Mouse (Mus musculus) midbrain, embryonic 15.5 days (tissue): Measurements from ENCODE around the gene Spata2. TPM values are rescaled to one million over a fixed set of nuclear protein-coding genes. Genes with fewer than 3 reads are reported as not detected.

Source experiments
- ATAC-seq: fragments of 200-750 bp; cut with Nextera tagmentation; replicated peaks from 2 replicates; pipeline ENCODE4 v1.8.0; 2017; ENCODE audit warnings: moderate TSS enrichment
- H3K27ac ChIP-seq: fragments of 300-500 bp; sonication (generic); 2 replicates; pipeline ENCODE4 v1.5.1; 2015; ENCODE audit warnings: mild to moderate bottlenecking, inconsistent platforms
- H3K27me3 ChIP-seq: fragments of 300-500 bp; sonication (generic); replicated peaks from 2 replicates; pipeline ENCODE4 v1.6.1; 2015; ENCODE audit warnings: inconsistent platforms
- H3K36me3 ChIP-seq: fragments of 300-500 bp; sonication (generic); replicated peaks from 2 replicates; pipeline ENCODE4 v1.6.1; 2015; ENCODE audit warnings: inconsistent platforms
- H3K4me1 ChIP-seq: fragments of 300-500 bp; sonication (generic); 2 replicates; pipeline ENCODE4 v1.6.1; 2015; ENCODE audit warnings: inconsistent platforms
- H3K4me2 ChIP-seq: fragments of 300-500 bp; sonication (generic); 2 replicates; pipeline ENCODE4 v1.6.1; 2015; ENCODE audit warnings: inconsistent platforms, mild to moderate bottlenecking, moderate library complexity
- H3K4me3 ChIP-seq: fragments of 300-500 bp; sonication (generic); 2 replicates; pipeline ENCODE4 v1.5.1; 2015; ENCODE audit warnings: mild to moderate bottlenecking, inconsistent platforms
- H3K9ac ChIP-seq: fragments of 300-500 bp; sonication (generic); 2 replicates; pipeline ENCODE4 v1.6.1; 2015; ENCODE audit warnings: mild to moderate bottlenecking, inconsistent platforms
- H3K9me3 ChIP-seq: fragments of 300-500 bp; sonication (generic); 2 replicates; pipeline ENCODE4 v1.6.1; 2016; ENCODE audit warnings: inconsistent platforms
- WGBS: fragments of 180-500 bp; shearing (Covaris S2); methylation state at CpG from one replicate; pipeline ENCODE4 v1.1.7; 2015; ENCODE audit warnings: mixed read lengths; 5-methylcytosine and 5-hydroxymethylcytosine counted together
- polyA plus RNA-seq: library from polyadenylated mRNA; unstranded; fragments of >200 nt; fragmentation: Nextera tagmentation; extraction: Ambion mirVana; gene quantifications from 2 replicates; pipeline ENCODE4 v1.2.1, GENCODE M21; 2015

Spata2 gene
- polyA plus RNA-seq, 1 experiment from 2014 or later: 34.3 TPM

DNA sequence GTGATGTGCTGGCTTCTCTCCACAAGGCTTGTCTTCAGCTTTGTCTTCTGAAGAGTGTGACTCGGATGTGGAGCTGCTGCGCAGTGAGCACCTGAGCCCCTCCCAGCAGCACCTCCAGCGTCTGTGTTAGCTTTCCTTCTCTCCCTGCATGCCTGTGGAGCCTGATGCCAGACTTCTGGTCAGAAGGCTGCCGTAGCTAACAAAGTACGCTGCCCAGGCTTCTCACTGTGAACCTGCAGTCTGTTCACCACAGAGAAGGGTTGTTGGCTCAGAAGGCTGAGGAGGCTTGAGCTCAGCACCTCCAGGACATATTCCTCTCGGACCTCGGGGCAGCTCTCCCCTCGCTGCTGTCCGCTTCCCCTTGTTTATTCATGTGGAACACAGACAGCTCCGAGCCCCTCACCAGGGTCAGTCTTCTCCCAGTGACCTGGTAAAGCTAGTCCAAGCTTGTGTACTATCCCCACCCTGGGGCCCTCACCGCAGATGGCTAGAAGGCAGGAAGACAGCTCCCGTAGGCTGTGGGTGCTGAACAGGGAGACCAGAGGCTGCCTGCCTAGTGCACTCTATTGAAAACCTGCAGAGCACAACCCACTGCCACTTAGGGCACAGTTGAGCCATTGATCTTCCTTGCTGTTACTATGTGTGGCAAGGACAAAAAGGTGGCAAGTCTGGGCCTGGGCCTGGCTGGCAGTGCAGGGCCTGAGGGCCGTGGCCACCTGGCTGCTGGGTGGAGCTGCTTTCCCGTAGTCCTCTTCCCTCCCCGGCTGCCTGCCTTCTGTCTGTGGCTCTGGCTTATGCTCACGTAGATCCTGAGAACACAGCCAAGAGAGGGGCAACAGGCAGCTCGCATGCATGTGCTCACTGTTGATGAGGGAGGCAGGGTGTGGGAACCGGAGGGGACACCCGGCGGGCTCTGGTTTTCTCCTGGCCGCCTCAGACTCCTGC is 43.1 kb downstream of the Spata2 start:
- 94% methylated on average over 21 of the region's 21 CpGs for WGBS
- no peak for ATAC-seq
- H3K36me3 ChIP-seq: peaks cover 12% of the 10 kb centered on the region

DNA sequence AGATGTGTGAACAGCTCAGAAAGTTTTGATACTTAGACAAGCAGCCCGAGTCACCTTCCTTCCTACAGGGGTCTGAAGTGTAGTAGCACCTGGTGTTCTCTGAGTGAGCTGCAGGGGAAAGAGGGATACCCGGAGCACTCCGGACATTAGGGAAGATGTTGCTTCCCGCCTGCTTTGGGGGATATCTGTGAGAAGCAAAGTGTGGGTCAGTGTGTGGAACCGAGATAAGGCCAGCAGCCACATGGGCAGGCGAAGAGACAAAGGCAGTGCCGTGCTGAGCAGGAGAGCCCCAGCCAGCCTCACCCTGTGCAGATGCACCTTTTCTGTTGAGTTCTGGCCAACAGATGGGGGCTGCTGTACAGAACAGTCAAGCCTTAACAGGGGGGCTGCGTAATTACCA is 45.1 kb downstream of the Spata2 start:
- peaks cover 18% of the 10 kb centered on the region for H3K36me3 ChIP-seq
- H3K9ac ChIP-seq: no peak overlapping the region

More for the DNA sequence above, 43.1 kb downstream of the Spata2 start:
- Histone ChIP-seq H3K9me3 (no peaks in the 10 kb centered on the region), H3K4me3 (no peak overlapping the region), H3K27ac (no peak overlapping the region), H3K4me2 (no peak overlapping the region), H3K4me1 (no peaks in the 10 kb centered on the region), H3K9ac (no peak overlapping the region), H3K27me3 (no peaks in the 10 kb centered on the region)

DNA sequence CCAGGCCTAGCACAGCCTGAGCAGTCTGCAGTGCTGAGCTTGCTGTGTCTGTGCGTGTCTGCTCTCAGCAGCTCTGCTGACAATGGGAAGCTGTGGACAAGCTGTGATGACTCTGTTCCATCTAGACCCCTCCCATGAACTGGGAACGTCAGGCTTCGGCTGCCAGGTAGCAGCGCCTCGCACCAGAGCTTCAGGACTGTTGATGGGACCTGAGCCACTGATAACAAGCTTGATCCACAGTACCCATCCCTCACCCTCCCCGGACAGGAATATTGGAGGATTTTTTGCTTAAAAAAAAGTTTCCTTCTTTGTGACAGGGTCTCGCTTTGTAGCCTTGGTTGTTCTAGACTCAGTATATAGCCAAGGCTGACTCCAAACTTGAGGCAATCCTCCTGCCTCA is 45.5 kb downstream of the Spata2 start:
- H3K4me1 ChIP-seq: no peaks in the 10 kb centered on the region
- H3K36me3 ChIP-seq: peaks cover 19% of the 10 kb centered on the region
- H3K27ac ChIP-seq: no peak overlapping the region
- H3K4me2 ChIP-seq: no peak overlapping the region
- no peaks in the 10 kb centered on the region for H3K9me3 ChIP-seq
- no peak overlapping the region for H3K9ac ChIP-seq
- no peaks in the 10 kb centered on the region for H3K27me3 ChIP-seq
- no peak overlapping the region for H3K4me3 ChIP-seq
- WGBS: 88% methylated on average over 7 of the region's 7 CpGs
- ATAC-seq: no peak

More for the DNA sequence above, 45.1 kb downstream of the Spata2 start:
- Histone ChIP-seq H3K27me3 (no peaks in the 10 kb centered on the region), H3K4me1 (no peaks in the 10 kb centered on the region), H3K4me2 (no peak overlapping the region), H3K27ac (no peak overlapping the region), H3K9me3 (no peaks in the 10 kb centered on the region), H3K4me3 (no peak overlapping the region)
- WGBS: 95% methylated on average over 8 of the region's 8 CpGs
- no peak for ATAC-seq

DNA sequence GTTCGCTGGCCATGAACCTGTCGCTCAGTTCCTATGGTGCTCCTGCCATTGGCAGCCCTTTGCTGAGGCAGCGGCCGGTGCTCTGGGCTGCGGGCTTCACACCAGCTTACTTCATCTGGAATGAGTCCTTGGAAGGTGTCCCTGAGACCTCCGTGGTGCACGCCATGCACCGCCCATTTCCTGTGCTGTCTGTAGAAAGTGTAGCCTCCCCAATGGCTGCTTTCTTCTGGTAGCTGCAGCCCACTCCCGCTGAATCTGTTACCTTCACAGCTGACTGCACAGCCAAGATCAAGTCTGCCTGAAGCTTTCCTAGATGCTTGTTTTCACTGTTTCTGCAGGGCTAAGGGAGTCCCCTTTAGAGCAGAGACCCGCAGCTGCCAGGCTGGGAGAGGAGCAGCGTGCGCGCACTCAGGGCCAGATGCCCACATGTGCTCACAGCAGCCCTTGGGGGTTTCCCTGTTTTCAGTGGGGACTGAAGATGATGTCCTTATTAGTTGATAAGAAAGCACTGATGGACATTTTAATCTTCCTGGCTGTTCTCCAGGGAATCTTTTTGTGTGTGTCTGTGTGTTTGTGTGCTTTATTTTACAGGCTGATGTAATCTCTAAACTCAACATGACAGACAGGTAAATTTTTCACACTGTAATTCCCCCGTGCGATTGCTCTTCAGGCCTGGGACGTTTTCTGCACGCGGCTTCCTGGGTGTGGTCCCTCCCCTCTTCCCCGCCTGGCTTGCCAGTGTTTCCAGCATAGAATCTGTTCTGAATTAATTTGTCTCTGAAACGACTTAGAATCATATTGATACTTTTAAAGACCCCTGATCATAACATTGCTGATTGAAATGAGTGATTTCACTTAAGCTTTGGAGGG is 46.5 kb downstream of the Spata2 start:
- H3K4me1 ChIP-seq: no peaks in the 10 kb centered on the region
- H3K36me3 ChIP-seq: peaks cover 21% of the 10 kb centered on the region
- no peak overlapping the region for H3K9ac ChIP-seq
- no peaks in the 10 kb centered on the region for H3K9me3 ChIP-seq
- H3K4me3 ChIP-seq: no peak overlapping the region
- no peak overlapping the region for H3K4me2 ChIP-seq
- H3K27ac ChIP-seq: no peak overlapping the region
- WGBS: 80% methylated on average over 20 of the region's 20 CpGs
- no peaks in the 10 kb centered on the region for H3K27me3 ChIP-seq
- no peak for ATAC-seq

DNA sequence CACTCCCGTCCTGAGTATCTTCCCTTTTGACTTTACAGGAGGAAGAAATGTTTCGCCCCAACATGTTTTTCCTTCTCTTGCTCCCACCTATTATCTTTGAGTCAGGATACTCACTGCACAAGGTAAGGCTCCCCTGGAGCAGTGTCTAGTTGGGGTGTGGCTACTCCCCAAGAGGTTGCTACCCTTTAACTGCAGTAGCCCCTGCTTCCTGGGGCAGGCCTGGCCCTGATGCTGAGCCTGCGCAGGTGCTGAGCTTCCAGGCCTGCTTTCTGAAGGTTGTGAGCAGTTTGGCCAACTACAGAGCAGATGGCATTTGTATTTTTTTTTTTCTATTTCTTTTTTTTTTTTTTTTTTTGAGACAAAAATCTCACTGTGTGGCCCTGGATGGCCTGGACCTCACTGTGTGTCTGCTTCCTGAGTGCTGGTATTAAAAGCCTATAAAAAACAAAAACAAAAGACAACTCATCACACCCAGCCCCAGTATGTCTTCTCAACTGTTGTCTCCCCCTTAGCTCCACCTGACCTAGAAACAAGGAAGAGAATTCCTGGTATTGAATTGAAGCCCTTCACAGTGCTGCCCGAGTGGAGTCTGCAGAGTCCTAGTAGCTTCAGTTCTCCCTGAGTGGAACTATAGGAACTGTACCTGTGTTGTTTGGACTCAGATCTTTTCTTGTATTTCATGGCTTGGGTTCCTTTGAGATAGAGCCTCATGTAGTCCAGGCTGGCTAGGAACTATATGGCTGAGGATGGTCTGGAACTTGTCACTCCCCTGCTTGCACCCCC is 49.1 kb downstream of the Spata2 start:
- Histone ChIP-seq H3K9ac (no peak overlapping the region), H3K9me3 (no peaks in the 10 kb centered on the region), H3K4me3 (no peak overlapping the region), H3K4me1 (no peaks in the 10 kb centered on the region), H3K27me3 (no peaks in the 10 kb centered on the region), H3K4me2 (no peak overlapping the region), H3K36me3 (peaks cover 14% of the 10 kb centered on the region), H3K27ac (no peak overlapping the region)
- 95% methylated on average over 4 of the region's 4 CpGs for WGBS
- ATAC-seq: no peak

DNA sequence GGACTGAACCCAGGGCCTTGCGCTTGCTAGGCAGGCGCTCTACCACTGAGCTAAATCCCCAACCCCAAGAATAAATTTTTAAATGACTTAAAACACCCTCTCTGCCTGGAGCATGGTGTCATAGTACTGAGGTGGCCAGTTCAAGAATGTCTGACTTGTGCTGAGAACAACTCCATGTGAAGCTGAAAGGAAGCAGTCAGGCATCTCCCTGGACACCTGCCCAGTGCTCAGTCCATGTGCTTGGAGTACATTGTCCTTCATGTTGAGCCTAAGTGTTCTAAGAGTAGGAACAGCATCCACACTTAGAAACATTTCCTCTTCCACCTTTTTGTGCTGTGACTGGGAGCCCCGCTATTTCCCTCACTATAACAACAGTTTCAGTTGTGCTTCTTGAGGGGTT is 53.3 kb downstream of the Spata2 start:
- no peak overlapping the region for H3K4me2 ChIP-seq
- peaks cover 14% of the 10 kb centered on the region; the same call in 1 of the 2 replicates for H3K36me3 ChIP-seq
- 95% methylated on average over 3 of the region's 3 CpGs for WGBS
- H3K4me1 ChIP-seq: no peaks in the 10 kb centered on the region
- no peaks in the 10 kb centered on the region for H3K27me3 ChIP-seq
- H3K4me3 ChIP-seq: no peak overlapping the region
- H3K27ac ChIP-seq: no peak overlapping the region
- H3K9me3 ChIP-seq: no peaks in the 10 kb centered on the region
- H3K9ac ChIP-seq: no peak overlapping the region
- ATAC-seq: no peak

DNA sequence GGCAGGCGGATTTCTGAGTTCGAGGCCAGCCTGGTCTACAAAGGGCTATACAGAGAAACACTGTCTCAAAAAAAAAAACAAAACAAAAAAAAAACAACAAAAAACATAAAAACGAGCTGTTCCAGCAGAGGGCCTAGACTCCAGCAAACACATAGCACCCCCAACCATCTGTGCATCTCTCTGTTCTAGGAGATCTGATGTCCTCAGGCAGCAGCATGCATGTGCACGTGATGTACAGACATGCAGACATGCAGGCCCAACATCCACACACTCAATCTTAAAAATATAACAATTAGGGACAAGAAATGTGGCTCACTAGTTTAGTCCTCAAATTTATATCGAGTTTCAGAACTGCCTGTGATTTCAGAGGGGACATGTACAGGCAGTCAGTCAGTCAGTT is 56.3 kb downstream of the Spata2 start:
- WGBS: 93% methylated on average over 5 of the region's 5 CpGs
- ATAC-seq: no peak
- peaks cover 4% of the 10 kb centered on the region; the same call in 1 of the 2 replicates for H3K36me3 ChIP-seq

DNA sequence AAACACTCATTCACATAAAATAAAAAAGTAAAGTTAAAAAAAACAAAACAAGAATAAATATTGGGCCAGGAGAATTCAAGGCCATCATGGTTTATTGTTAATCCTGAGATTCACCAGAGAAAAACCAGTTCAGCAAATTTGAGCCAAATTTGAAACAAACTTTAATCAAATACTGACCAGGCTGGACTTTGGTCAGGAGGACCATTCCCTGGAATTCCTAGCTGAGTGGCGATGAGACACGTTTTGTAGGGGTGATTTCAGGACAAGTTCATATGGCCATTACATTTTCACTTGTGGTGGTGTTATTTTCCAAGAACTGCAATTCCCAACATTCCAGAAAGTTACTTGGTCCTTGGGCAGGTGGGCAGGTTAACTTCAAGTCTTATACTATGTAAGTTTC is 57.1 kb downstream of the Spata2 start:
- Histone ChIP-seq H3K4me3 (no peak overlapping the region), H3K36me3 (peaks cover 4% of the 10 kb centered on the region; the same call in 1 of the 2 replicates), H3K4me1 (no peaks in the 10 kb centered on the region), H3K27me3 (no peaks in the 10 kb centered on the region), H3K27ac (no peak overlapping the region), H3K9me3 (no peaks in the 10 kb centered on the region), H3K9ac (no peak overlapping the region), H3K4me2 (no peak overlapping the region)
- no peak for ATAC-seq
- WGBS: 98% methylated on average over 2 of the region's 2 CpGs

More for the DNA sequence above, 56.3 kb downstream of the Spata2 start:
- no peak overlapping the region for H3K27ac ChIP-seq
- H3K4me3 ChIP-seq: no peak overlapping the region
- no peaks in the 10 kb centered on the region for H3K9me3 ChIP-seq
- no peaks in the 10 kb centered on the region for H3K27me3 ChIP-seq
- H3K9ac ChIP-seq: no peak overlapping the region
- H3K4me2 ChIP-seq: no peak overlapping the region
- H3K4me1 ChIP-seq: no peaks in the 10 kb centered on the region

DNA sequence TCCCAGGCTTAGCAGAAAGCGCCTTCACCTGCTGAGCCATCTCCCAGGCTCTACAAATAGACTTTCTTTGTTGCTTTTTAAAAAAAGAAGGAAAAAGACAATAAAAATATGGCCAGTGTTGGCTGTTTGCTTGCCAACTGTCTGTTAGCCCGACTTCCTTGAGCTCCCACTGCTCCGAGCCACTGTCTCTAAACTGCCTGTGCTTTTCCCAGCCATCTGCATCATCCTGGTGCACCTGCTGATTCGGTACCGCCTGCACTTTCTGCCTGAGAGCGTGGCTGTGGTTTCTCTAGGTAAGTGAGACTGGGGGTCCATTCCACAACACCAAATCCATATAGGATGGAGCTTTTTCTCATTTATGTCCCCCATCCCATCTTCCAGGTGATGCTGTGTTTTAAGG is 58.1 kb downstream of the Spata2 start:
- 94% methylated on average over 6 of the region's 6 CpGs for WGBS
- Histone ChIP-seq H3K4me3 (no peak overlapping the region), H3K27ac (no peak overlapping the region), H3K9me3 (no peaks in the 10 kb centered on the region), H3K36me3 (peaks cover 3% of the 10 kb centered on the region; the same call in 1 of the 2 replicates), H3K27me3 (no peaks in the 10 kb centered on the region), H3K4me1 (no peaks in the 10 kb centered on the region), H3K9ac (no peak overlapping the region), H3K4me2 (no peak overlapping the region)
- ATAC-seq: no peak

DNA sequence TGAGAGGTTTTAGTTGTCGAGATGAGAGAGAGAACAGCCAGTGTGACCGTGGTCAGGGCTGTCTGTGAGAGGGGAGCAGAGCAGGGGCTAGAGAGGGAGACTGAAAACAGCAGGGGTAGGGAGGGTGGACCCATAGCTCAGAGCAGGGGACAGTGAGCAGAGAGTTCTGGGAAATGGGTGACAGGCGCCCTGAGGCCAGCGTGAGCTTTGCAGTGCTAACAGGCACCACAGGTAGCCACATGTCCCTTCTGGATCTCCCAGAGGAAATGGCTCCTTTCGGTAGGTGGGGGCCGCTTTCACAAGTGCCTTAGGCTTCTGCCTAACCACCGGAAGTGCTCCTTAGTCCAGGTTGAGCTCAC is 61.3 kb downstream of the Spata2 start:
- 78% methylated on average over 7 of the region's 7 CpGs for WGBS
- no peaks in the 10 kb centered on the region for H3K9me3 ChIP-seq
- no peaks in the 10 kb centered on the region for H3K4me1 ChIP-seq
- H3K9ac ChIP-seq: no peak overlapping the region
- ATAC-seq: no peak
- H3K4me2 ChIP-seq: no peak overlapping the region
- H3K27me3 ChIP-seq: no peaks in the 10 kb centered on the region
- no peak overlapping the region for H3K27ac ChIP-seq
- no peak overlapping the region for H3K4me3 ChIP-seq
- H3K36me3 ChIP-seq: peaks cover 7% of the 10 kb centered on the region; the same call in 1 of the 2 replicates
